Mouse (Mus musculus) MN1 (cell line): ENCODE results near the gene Mtmr6.

ENCODE experiments used
- DNase-seq: peaks from one replicate; pipeline ENCODE4 v3.0.0-alpha.2; 2016; ENCODE audit warnings: low spot score

Mtmr6 gene

DNA sequence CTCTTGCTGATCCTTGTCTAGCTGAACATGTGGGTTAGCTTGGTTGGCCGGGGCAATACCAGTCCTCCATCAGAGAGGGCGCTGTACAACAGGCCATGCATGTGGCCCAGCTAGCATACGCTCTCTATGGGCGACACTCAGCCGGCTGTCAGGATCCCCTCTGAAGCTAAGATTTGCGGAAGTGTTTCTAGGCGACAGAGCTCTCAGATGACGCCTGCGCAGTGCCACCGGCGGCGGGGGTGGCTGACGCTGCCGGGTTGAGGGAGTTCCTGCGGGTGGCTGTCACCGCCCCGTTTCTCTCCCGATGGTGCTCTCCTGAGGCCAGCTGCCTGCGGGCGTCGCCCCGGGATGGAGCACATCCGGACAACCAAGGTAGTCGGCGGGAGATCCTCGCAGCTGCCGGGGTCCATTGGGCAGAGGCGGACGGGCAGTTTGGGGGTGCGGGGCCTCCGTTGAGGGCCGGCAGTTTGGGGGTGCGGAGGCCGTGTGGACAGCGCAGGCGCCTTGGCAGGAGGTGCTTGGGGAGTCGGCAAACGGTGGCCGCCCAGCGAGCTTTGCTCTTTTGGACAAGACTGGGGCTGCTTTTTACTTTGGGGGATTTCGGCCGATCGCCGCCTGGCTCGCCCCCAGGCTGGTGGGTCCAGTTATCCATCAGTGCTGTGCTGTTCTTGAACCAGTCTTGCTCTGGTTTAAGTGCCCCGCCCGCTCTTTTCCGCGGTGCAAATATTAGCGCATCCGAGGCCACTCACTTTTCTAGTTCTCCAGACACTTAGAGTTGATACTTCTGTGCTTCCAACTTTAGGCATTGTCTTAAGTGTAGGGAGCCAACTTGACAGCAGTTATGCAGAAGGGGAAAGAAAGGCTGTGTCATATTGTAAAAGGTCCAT is at the start of gene Mtmr6:
Gene Mtmr6 (plus strand): TSS at position 239 of the 887 bp plus-strand sequence.
- peak; percentile 98 for DNase-seq

DNA sequence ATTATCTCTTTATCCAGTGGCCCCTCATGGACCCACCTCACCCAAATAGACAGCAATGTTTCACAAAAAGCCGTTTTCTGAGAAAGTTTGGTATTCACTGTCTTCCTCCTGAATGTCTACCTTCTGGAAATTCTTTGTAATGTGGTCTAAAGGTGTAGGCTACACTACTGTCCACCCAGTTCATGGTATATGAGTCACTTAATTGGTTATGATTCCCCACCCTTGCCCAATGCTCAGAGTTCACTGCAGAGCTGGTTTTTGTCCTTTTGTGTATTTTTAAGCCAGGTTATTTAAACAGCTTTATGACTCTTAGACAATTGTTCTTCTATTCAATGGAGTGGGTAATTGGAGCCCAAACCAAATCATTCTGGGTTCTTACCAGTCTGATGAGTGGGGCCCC is 48.9 kb upstream of the Mtmr6 start:
- DNase-seq = no peak

DNA sequence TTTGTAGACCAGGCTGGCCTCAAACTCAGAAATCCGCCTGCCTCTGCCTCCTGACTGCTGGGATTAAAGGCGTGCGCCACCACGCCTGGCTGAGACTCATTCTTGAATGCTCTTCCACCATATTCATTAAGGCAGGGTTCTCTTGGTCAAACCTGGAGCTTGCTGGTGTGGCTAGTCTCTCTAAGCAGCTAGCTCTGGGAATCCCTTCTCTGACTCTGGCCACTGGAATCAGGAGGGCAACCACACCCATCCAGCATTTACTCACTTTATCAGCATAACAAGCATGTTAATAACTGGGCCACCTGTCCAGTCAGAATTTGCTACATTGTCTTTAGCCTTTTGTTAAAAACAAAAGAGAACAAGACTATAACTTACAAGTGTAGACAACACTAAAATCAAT is 47.4 kb upstream of the Mtmr6 start:
- no peak for DNase-seq

DNA sequence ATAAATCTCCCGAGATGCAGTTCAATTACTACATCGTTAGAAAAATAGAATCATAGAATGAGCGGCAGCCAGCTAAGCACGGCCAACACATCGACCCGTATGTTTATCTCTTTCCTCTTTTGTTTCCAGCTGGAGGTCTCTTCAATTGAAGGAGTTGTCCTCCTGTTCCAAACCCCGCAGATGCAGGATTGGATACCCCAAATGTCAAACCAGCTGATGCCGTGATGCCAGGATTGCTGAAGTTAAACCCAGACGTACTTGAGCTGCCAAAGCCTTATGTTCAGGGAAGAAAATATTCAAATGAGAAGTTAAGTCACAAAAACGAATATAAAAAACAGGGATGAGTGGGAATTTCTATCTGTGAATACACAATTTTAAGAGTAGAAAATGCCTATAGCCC is 45.1 kb upstream of the Mtmr6 start:
- no peak for DNase-seq

DNA sequence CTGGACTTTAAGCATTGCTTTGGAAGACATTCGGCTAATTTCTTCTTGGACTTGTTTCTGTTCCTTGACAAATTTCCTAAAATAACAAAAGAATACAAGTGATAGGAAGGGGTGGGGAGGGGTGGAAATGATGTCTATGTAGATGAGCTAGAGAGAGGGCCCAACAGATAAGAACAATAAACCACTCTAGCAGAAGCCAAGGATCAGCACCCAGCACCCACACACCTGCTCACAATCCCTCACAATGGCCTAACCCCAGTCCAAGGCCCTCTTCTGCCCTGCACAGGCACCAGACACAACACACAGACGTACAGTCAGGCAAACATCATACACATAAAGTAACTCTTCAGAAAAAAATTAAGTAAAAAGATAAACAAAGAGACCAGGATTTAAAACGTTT is 26.5 kb upstream of the Mtmr6 start:
- DNase-seq = no peak

DNA sequence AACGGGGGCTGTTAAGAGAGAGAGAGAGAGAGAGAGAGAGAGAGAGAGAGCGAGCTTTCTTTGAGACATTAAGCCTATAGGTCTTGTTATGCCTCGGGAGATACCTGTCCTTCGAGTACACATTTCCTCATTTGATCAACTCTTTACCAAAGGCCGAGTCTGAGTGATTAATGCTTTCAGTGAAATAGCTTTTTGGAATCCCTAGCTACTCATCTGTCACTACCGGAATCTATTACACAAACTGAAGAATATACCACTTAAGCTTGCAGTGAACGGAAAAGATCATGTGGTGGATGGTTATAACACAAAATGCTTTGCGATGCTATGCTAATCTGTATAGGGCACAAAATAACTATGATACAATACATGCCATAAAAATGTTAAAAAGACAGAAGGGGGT is 14.7 kb upstream of the Mtmr6 start:
- no peak for DNase-seq

DNA sequence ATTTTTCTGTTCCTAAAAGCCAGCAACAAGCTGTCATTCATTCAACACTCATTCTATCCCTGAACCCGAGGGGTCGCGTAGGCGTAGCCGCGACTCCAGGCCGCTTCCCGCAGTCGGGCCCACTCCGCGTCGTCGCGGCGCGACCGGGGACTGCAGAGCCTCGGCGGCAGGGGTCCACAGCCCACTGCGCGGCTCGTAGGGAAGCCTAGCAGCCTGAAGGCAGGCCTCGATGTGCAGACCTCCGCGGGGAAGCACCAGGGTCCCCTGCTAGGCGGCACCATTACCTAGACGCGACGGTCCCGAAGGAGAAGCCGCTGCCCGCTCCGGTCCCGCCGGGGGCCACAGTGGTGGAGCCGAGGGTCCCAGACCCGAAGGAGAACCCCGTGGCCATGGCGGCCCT is 14.1 kb upstream of the Mtmr6 start:
- peak; percentile 60 for DNase-seq

DNA sequence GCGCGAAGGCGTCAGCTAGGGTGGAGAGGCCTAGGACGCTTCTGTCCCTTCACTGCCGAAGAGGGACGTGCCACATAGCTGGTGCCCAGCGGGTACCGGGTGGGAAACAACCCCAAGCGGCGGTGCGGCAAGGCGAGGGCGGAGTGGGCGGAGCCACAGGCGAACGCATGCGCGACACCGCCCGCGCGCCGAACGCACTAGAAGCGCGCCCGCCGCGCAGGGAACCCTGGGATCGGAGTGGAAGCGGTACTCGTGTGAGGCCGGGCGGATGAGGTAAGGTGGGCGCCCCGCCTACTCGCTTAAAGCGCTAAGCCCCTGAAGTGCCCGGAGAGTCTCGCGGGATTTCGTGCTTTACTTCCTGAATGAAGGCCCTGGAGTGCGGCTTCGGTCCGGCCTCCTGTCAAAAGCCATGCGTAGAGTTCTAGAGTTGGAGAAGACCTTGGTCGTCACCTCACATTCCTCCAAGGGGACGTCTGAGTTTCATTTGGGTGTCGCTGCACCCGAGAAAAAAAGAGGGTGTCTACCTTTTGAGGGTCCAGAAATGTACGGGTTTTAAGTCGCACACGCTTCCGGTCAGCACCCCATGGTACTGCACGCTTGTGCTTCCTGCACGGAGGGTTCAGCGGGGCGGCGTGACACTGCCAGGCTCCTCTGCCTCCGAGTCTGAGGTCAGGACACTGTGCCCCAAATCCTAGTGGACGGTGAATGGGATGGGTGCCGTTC is 13.6 kb upstream of the Mtmr6 start, which contains the start of the genes Nupl1 and Gm49336:
Gene Nupl1 (minus strand): TSS at position 151 of the 723 bp plus-strand sequence.
Gene Gm49336 (minus strand): TSS at position 227 of the 723 bp plus-strand sequence.
- peak; percentile 99 for DNase-seq

DNA sequence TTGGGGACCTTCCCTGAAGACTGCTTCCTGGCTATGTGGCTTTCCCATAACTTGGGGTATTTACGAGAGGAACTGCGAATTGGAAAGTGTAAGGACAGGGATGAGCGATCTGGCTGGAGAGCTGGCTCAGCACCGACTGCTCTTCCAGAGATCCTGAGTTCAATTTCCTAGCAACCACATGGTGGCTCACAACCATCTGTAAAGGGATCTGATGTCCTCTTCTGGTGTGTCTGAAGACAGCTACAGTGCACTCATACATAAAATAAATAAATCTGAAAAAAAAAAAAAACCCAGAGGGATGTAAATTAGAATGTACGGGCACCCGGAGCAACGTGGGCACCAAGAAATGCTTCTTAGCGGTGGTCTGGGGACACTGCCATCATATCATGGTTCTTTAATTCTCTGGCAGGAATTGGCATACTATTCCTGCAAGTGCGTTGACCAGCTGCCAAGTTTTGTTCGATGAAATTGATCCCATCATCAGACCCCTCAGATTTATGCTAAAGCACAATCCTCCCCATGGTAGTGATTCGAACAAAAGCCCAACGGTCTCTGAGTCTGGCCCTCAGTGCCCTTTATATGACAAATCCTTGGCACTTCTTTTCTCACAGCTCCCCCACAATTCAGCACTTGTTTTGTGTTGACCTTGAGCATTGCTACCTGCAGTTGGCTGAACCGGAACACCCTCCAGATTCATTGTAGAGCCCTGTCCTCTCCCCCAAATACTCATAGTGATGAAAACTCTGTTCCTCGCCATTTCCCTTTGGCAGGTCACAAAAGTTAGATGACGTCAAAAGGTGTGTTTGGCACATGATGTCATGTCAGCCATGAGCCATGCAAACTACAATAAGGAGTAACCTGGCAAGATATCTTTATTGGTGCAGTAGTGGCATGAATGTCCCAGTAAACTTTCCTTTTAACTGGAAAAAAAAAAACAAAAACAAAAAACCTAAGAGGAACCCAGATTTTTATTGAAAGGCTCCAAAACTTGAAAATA is 12.7 kb upstream of the Mtmr6 start:
- DNase-seq = peak; percentile 18

DNA sequence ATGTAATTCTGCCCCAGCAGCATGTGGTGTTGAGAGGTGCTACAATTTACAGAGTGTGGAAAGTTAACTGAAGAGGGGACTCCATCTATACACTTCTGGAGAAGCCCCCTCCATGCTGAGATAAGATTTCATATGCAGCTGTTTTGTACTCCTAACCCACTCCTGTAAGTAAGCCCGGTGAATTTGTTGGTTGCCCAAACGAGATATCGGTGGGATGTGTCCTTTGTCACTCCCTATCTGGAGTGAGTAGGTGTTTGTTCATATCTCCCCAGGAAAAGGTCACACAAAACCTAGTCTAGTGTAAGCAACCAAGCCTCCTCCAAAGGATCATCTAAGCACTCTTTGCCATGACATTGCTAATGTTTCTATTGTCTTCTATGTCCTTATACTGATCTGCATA is 11.6 kb upstream of the Mtmr6 start:
- DNase-seq = no peak

DNA sequence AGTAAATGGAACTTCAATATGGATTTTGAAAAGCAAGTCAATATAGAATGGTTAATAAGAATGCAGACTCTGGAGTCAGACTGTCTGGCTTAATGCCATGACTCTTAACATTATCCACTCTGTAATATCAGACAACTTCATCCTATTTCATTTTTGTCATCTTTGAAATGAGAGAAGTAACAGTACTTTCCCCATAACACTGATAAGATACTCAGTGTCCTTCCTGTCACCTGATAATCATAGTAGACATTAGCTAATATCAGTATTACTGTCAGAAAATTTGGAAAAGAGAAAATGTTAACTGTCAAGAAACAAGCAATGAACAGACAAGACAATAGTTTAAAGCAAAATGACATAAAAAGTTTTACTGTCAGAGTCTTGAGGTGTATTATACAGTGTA is 10.3 kb upstream of the Mtmr6 start:
- no peak for DNase-seq

DNA sequence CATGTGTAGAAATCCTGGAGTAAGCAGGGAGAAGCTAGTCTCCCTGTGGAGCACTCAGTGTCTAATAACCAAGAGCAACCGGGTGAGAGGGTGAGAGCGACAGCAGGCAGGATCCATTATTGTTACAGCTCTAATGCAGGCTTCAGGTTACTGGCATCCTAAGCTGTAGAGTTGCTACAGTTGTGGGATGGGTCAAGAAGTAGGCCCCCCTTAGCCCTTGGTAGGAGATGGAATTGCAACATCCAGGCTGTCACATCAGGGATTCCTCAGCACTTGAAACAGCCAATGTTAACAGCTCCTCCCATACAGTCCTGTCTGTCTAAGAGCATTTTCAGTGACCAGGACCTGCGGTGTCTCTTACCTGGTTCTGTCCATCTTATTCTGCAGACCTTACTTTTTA is 8.7 kb upstream of the Mtmr6 start:
- DNase-seq = no peak

DNA sequence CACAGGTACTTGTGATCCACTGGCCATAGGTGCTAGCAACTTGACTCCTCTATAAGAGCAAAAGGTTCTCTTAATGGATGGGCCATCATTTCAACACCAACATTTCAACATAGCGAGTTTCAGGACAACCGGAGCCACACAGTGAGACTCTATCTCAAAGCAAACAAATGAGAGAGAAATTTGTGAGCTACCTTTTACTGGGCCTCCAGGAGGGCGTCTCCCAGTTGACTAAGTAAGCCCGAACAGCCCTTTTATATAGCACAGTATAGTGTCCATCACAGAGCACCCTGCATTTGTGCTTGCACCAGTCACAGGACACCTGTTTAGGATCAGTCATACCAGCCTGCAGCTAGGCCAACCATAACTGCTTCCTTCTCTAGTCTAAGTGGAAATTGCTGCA is 7.9 kb upstream of the Mtmr6 start:
- DNase-seq = no peak

DNA sequence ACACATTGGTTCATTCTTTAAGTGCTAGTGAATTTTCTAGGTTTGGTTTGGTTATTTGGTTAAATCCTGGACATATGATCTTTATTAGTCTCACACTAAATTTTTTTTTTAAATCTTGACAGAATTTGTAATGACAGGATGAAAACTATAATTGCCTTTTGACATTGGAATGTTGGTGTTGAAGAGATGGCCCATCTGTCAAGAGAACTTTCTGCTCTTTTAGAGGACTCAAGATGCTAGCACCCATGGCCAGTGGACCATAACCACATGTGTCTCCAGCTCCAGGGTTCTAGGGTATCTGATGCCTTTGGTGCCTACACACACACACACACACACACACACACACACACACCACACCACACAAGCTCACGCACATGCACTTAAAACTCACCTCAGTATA is 7.2 kb upstream of the Mtmr6 start:
- no peak for DNase-seq

DNA sequence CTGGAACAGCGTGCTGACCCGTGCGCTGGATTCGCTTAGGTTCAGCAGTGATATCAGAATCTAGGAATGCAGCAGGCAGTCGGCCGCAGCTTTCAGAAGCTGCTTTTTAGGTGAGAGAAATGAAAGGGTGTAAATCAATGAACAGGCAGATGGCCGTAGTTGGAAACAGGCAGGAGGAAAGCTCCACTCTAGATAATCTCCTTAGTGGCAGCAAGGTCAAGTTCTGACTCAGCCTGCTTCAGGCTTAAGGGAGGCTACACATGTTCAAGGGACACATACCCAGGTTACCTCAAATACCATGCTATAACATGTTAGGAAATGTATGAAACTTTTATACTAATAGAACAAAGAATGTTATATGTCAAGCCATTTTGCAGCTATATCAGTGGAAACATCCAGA is 2.7 kb upstream of the Mtmr6 start:
- peak; percentile 15 for DNase-seq

DNA sequence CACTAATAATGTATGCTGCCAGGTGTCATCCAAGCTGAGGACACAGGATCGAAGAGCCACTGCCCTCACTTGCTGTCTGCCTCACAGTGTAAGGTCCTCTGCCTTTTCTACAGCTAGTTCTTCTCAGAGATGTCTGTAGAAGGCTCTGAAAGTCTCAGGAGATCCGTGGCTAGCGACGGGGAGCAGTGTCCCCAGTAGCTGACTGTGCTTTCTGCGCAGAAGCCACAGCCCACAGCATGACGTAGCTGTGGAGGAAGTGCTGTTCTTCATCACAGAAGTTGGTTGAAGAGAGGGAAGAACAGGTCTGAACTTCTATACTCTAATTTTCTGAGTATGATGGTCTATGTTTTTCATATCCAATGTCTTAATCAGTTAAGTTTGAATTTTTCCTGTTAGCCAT is 4.3 kb downstream of the Mtmr6 start:
- DNase-seq = no peak

DNA sequence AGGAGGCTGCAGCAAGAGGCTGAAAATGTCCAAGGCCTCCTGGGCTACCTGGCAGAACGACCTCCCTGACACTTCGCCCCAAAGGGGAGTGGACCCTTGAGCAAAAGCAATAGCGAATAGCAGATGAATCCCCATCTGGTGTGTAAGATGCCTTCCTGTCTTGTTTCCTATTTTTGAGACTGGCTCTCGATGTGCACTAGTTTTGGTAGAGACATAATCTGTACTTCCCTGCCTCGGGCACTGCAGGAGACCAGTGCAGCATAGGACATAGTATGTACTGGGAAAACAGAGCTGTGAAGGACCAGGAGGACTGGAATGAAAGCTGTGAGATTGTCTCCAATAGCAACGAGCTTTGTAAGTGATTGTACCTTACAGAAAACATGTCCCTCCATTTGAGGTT is 8.3 kb downstream of the Mtmr6 start:
- DNase-seq = no peak

DNA sequence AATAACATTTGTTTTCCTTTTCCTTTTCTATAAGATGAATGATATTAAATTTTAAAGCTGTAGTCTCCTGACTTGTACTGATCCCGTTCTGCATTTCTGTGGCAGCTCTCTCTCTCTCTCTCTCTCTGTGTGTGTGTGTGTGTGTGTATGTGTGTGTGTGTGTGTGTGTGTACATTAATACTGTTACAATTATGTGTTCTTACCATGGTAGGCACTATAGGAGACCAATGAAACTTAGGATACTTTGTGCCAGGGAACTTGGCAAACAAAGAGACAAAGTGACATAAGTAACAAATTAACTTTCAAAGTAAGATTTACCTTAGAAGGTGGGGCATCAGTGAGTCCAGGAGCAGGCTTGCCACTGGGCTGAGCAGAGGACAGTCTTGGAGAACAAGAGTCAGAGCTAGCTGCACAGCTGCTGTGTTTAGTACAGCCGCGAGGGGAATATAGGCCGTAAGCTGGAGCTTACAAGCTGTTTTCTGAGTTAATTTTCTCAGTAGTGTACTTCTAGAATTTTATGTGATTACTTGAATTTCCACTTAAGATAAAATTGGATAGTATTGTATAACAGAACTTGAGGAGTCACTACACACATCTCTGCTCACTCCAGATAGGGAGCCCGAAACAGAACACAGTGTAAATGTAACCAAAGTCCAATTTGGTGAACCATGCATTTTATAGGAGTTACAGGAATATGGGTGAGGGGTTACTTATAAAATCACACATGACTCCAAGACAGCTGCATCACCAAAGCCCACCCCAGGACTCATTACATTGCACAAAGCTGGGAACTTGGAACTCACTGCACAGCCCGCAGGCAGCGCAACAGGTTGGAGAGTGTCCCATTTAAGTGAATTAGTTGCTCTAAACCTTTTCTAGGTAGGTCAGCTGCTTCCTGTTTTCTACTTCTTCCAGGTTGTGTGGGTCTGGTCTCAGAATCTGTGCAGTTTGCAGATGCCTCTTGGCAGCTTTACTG is 10.6 kb downstream of the Mtmr6 start:
- DNase-seq = no peak

DNA sequence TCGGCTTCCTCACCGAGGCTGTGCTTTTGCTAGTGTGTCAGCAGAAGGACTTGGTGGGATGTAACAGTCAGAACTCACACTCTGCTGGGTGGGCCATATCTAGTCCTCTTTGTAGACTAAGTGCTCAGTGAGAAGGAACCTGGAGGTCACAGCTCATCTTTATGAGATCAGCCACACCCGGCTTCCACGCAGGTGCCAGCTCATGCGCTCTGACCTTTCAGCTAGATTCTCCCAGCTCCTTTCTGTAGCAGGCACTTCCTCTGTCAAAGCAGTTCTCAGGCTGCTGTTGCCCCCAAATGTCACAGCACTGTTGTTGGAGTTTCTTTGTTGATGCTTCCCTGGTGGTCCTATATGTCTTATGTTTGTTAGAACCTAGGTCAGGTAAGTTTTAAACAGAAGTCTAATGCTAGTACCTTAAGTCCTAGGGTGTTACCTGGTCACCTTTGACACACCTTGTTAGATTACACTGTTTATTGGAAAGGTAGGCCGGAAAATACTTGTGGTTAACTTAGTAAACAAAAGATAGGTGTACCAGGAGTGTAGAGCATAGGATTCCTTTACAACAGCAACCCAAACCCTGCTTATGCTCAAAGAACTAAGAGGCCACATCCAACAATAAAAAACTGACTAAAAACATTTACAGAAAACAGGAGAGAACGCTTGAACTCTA is 21.3 kb downstream of the Mtmr6 start:
- DNase-seq = no peak

DNA sequence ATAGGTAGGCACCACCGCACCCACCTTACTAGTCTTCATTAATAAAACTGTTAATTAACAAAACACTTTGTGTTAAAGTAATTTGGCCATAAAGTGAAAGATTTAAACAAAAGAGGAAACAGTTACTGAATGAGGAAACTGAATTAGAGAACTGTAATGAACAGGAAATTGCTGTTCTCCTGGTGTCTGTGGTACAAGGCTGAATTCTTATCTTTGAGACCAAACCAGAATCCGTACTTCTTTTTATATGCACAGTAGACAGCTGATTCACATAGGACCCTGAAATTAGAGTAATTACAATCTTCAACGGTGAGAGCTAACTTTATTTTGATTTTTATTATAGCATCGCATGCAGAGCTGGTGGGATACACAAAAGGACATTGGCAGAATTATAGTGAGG is 25.3 kb downstream of the Mtmr6 start:
- DNase-seq = no peak
